Mouse (Mus musculus) limb, embryonic 13.5 days (tissue): ENCODE measurements around the gene Acadl. TPM values are rescaled to one million over a fixed set of nuclear protein-coding genes. Genes with fewer than 3 reads are reported as not detected.
A peak's percentile ranks its signal among the peaks of the same experiment; 100 is the strongest.

Source experiments
- ATAC-seq: fragments of 200-750 bp; cut with Nextera tagmentation; 2 replicates; pipeline ENCODE4 v1.8.0; 2017; ENCODE audit warnings: low read depth, moderate number of reproducible peaks, moderate TSS enrichment; ENCODE audit not compliant: low FRiP score
- H3K27ac ChIP-seq: fragments of 300-500 bp; sonication (generic); 2 replicates; pipeline ENCODE4 v1.5.1; 2015; ENCODE audit warnings: inconsistent platforms, mild to moderate bottlenecking, moderate library complexity
- H3K27me3 ChIP-seq: fragments of 300-500 bp; sonication (generic); 2 replicates; pipeline ENCODE4 v1.6.1; 2015; ENCODE audit warnings: mild to moderate bottlenecking, inconsistent platforms
- H3K36me3 ChIP-seq: fragments of 300-500 bp; sonication (generic); 2 replicates; pipeline ENCODE4 v1.6.1; 2015; ENCODE audit warnings: inconsistent platforms, mild to moderate bottlenecking, moderate library complexity
- H3K4me1 ChIP-seq: fragments of 300-500 bp; sonication (generic); 2 replicates; pipeline ENCODE4 v1.6.1; 2015; ENCODE audit warnings: inconsistent platforms
- H3K4me2 ChIP-seq: fragments of 300-500 bp; sonication (generic); replicated peaks from 2 replicates; pipeline ENCODE4 v1.6.1; 2015; ENCODE audit warnings: inconsistent platforms, mild to moderate bottlenecking, moderate library complexity
- H3K4me3 ChIP-seq: fragments of 300-500 bp; sonication (generic); 2 replicates; pipeline ENCODE4 v1.5.1; 2015; ENCODE audit warnings: moderate library complexity, mild to moderate bottlenecking, inconsistent platforms
- H3K9ac ChIP-seq: fragments of 300-500 bp; sonication (generic); 2 replicates; pipeline ENCODE4 v1.6.1; 2015; ENCODE audit warnings: mild to moderate bottlenecking, inconsistent platforms
- H3K9me3 ChIP-seq: fragments of 300-500 bp; sonication (generic); 2 replicates; pipeline ENCODE4 v1.6.1; 2016; ENCODE audit warnings: inconsistent platforms
- WGBS: fragments of 180-500 bp; shearing (Covaris S2); methylation state at CpG from one replicate; pipeline ENCODE4 v1.1.7; 2015; 5-methylcytosine and 5-hydroxymethylcytosine counted together
- polyA plus RNA-seq: library from polyadenylated mRNA; unstranded; fragments of >200 nt; fragmentation: Nextera tagmentation; extraction: Ambion mirVana; gene quantifications from 2 replicates; pipeline ENCODE4 v1.2.1, GENCODE M21; 2015

Gene Acadl
- 75.8 and 83.4 TPM in 2 replicates for polyA plus RNA-seq

DNA sequence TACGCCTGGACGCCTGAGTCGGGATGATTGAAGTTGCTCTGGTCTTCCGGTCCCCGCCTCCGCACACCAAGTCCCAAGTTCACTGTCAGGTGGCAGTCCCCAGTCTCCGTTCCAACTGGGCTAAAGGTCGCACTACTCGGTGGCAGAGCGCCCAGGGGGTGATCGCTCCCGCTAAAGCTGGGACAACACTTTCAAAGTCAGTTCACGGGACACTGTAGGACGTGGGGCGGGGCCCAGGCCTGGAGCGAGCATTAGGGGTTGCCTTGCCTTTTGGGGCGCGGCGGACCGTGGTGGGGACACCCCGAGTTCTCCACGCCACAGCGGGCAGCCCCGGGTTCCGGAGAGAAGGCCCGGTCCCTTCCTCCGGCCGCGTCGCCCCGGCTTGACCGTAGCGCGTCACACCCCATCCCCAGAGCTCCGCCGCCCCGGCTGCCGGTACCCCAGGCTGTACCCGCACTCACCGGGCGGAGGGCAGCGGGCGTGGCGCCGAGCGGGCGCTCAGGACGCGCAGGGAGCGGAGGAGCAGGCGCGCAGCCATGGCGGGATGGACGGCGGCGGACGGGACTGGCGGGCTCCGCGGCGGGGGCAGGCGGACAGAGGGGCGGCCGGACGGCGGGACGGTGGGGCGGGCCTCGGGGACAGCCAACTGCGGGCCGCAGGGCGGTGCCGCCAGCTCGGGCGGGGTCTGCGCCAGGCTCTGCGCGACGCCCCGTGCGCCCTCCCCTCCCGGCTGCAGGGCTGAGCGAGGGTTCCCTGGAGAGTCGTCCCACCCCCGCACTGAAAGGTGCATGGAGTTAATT lies at the start of gene Acadl:
Gene Acadl (minus strand): TSS at position 566 of the 800 bp plus-strand sequence.
- H3K4me2 ChIP-seq, result peak within 1 kb of the TSS; percentile 73
- peaks cover 9% of the 10 kb centered on the region for H3K4me1 ChIP-seq
- peak within 1 kb of the TSS; percentile 84 for H3K9ac ChIP-seq
- peak; percentile 91 for ATAC-seq
- no peaks in the 10 kb centered on the region for H3K27me3 ChIP-seq
- peak within 1 kb of the TSS; percentile 73 for H3K27ac ChIP-seq
- peak within 1 kb of the TSS; percentile 85 for H3K4me3 ChIP-seq
- WGBS, result under 1% methylated on average over 76 of the region's 85 CpGs
- peaks cover 14% of the 10 kb centered on the region for H3K36me3 ChIP-seq
- H3K9me3 ChIP-seq, result peaks cover 5% of the 10 kb centered on the region; the same call in 1 of the 2 replicates

DNA sequence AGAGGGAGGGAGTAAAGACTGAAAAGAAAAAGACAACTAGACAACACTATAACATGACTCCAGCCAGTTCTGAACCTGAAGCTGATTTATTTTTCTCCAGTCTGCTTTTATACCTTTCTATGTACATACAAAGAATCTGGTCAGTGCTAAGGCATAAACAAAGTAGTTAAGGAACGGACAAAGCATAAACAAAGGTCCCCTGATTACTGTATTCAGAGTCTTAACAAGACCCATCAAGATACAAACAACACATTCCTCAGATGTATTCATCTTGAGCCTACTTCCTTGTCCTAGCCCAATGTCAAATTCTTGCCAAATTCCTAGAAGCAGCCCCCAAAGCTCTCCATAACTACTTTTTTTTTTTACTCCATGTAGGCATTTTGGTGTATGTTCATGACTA lies 49.2 kb upstream of the Acadl start:
- Histone ChIP-seq H3K36me3 (no peaks in the 10 kb centered on the region), H3K9me3 (no peaks in the 10 kb centered on the region), H3K4me3 (no peak overlapping the region), H3K4me2 (no peak overlapping the region), H3K27me3 (no peaks in the 10 kb centered on the region), H3K9ac (no peak overlapping the region), H3K4me1 (no peaks in the 10 kb centered on the region), H3K27ac (no peak overlapping the region)
- no peak for ATAC-seq
- WGBS, result 74% methylated on average over 1 of the region's 1 CpGs

DNA sequence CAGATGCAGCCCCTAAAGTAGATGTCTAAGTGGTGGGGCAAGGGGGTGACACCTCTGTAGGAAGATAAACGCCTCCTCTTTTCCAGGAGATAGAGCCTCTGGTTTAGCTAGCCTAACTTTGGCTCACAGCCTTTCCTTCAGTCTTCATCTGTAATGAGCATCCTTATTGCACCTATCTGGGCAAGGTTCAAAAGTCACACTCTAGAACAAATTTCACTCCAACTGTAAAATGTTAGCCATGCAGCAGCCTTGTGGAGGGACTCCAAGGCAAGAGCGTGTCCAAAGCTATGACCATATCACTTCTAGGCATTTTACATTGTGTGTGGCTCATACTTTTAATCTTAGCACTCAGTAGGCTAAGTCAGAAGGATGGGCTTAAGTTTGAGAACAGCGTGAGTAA lies 39.5 kb upstream of the Acadl start:
- no peak for ATAC-seq
- no peaks in the 10 kb centered on the region for H3K9me3 ChIP-seq
- WGBS, result 86% methylated on average over 3 of the region's 3 CpGs
- H3K4me1 ChIP-seq, result peaks cover 4% of the 10 kb centered on the region; the same call in 1 of the 2 replicates
- no peak overlapping the region for H3K27ac ChIP-seq
- H3K4me2 ChIP-seq, result no peak overlapping the region
- H3K9ac ChIP-seq, result no peak overlapping the region
- no peaks in the 10 kb centered on the region for H3K27me3 ChIP-seq
- H3K36me3 ChIP-seq, result no peaks in the 10 kb centered on the region
- H3K4me3 ChIP-seq, result no peak overlapping the region

DNA sequence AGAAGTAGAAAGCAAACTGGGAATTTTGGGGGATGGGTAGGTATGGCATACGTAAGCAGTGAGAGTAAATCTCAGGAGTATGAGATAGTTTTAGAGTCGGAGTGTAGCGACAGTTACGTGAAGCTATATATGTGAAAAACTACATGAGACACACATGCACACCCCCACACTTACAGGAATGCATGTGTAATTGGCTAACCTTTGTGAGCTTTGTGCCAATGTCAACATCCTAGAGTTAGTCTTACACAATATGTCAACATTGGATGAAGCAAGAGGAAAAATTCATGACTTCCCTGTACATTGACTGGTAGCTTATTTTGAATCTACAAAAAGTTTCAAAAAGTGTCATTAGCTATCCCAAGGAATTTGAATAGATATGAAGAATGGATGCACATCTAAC lies 37.9 kb upstream of the Acadl start:
- Histone ChIP-seq H3K27ac (no peak overlapping the region), H3K4me3 (no peak overlapping the region), H3K9me3 (no peaks in the 10 kb centered on the region), H3K4me2 (no peak overlapping the region), H3K9ac (no peak overlapping the region), H3K4me1 (peaks cover 16% of the 10 kb centered on the region), H3K36me3 (no peaks in the 10 kb centered on the region), H3K27me3 (no peaks in the 10 kb centered on the region)
- no peak for ATAC-seq
- 85% methylated on average over 4 of the region's 4 CpGs for WGBS

DNA sequence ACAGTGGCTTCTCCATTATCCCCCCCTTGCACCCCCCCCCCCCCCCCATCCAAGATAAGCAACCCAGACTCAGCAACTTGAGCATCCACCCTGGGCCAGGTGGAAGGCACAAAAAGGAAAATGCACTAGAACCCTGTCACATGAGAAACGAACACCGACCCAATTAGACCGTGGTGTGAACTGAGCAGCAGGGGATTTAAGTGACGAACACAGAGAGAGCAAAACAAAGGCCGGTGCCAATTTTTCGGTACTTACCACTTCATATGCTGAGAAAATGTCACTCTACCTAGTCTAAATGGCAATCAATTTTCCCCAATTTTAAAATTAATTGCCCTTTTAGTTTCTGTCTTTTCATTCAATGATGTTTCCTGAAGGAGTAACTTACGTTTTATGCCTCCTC lies 35.2 kb upstream of the Acadl start:
- Histone ChIP-seq H3K36me3 (no peaks in the 10 kb centered on the region), H3K4me3 (no peak overlapping the region), H3K9ac (no peak overlapping the region), H3K9me3 (no peaks in the 10 kb centered on the region), H3K4me2 (peak overlapping the region; percentile 52; the same call in 1 of the 2 replicates), H3K4me1 (peaks cover 21% of the 10 kb centered on the region), H3K27ac (no peak overlapping the region), H3K27me3 (no peaks in the 10 kb centered on the region)
- no peak for ATAC-seq
- WGBS, result 51% methylated on average over 7 of the region's 7 CpGs

DNA sequence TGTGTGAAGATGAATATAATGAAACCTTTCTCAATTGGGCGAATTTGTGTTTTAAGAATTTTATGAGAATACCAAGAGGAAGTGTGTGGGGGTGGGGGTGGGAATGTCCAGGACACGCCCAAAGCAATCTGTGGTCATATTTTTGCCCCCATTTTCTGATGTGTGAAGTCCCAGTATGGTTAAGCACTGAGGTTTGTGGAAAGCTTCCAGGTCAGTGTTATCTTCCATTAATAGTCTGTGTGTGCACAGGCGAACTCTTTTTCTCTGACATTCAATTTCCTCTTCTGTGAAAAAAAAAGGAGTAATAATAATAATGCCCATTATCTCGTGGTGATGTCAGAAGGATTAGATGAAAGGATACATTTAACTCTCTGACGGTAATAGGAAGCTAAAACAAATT lies 33.5 kb upstream of the Acadl start:
- Histone ChIP-seq H3K4me1 (peaks cover 21% of the 10 kb centered on the region), H3K4me3 (no peak overlapping the region), H3K9me3 (no peaks in the 10 kb centered on the region), H3K27me3 (no peaks in the 10 kb centered on the region), H3K27ac (no peak overlapping the region), H3K4me2 (peak overlapping the region; percentile 52), H3K36me3 (no peaks in the 10 kb centered on the region), H3K9ac (no peak overlapping the region)
- WGBS, result 43% methylated on average over 5 of the region's 5 CpGs
- ATAC-seq, result peak; percentile 39; the same call in 1 of the 2 replicates

DNA sequence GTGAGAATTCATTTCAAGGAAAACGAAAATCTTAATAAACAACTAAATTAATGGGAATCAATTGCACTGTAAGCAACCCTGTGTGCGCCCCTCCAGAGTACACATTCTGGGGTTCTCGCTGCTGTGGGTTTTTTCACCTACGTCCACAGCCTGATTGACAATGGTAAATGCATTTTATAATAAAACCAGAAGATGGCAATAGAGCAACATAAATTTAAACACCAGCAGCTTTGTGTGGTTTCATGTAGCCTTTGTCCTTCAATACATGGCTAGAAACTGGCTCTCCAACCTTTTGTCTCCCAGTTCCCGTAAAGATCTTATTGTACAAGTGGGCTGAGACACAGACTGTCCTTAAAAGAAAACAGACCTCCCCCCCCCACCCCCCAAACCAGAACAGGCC lies 33.0 kb upstream of the Acadl start:
- H3K4me3 ChIP-seq, result no peak overlapping the region; the same call in 1 of the 2 replicates
- no peak overlapping the region; the same call in 1 of the 2 replicates for H3K9ac ChIP-seq
- H3K4me1 ChIP-seq, result peaks cover 21% of the 10 kb centered on the region
- 28% methylated on average over 5 of the region's 5 CpGs for WGBS
- H3K9me3 ChIP-seq, result no peaks in the 10 kb centered on the region
- no peaks in the 10 kb centered on the region for H3K27me3 ChIP-seq
- H3K36me3 ChIP-seq, result no peaks in the 10 kb centered on the region
- no peak overlapping the region for H3K27ac ChIP-seq
- peak overlapping the region; percentile 52 for H3K4me2 ChIP-seq
- peak; percentile 80 for ATAC-seq

DNA sequence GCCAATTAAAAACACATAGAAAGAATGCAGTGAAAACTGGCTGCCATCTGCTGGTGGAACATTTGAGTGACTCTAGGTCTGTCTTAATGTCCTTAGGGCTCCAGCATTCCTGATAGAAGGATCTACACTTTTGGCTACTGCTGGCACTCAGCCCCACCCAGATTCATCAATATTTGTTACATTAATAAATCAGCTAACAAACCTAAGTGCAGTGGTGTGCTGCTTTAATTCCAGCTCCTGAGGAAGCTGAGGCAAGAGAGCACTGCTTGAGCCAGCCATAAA lies 32.7 kb upstream of the Acadl start:
- peak overlapping the region; percentile 52 for H3K4me2 ChIP-seq
- H3K27ac ChIP-seq, result no peak overlapping the region
- no peaks in the 10 kb centered on the region for H3K27me3 ChIP-seq
- peak; percentile 85 for ATAC-seq
- H3K9ac ChIP-seq, result no peak overlapping the region; the same call in 1 of the 2 replicates
- H3K4me3 ChIP-seq, result no peak overlapping the region; the same call in 1 of the 2 replicates
- H3K36me3 ChIP-seq, result no peaks in the 10 kb centered on the region
- no peaks in the 10 kb centered on the region for H3K9me3 ChIP-seq
- peaks cover 21% of the 10 kb centered on the region for H3K4me1 ChIP-seq

DNA sequence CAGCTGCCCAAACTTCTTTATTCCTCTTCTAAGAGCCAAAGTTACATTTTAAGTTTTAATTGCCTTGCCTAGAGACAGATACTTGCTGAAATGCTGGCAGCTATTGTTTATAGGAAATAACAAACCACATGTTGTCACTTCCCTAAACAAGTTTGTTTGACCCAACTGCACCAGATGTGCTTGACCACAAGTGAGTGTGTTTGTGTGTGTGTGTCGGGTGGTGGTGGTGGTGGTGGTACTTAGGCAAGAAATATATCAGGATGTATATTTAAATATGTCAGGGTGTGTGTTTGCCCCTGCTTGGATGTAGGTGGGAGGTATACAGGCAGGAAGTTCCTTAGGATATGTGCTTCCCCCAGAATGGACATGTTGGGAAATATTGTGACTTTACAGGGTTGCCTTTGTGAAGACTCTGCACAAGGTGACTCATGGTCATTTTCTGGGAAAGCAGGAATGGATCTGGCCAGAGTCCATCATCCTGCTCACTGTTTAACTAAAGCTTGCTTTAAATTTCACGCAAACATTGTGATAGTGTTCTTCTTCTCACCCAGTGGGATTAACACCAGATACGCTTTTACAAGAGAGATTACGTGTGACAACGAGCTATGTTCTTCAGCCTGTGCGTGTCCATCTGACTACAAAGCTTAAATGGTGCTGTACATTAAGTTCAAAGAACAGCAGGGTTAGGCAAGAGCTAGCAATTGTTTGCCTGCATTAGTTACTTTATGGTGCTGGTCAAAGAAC lies 32.2 kb upstream of the Acadl start:
- no peaks in the 10 kb centered on the region for H3K9me3 ChIP-seq
- 39% methylated on average over 6 of the region's 6 CpGs for WGBS
- H3K4me1 ChIP-seq, result peaks cover 21% of the 10 kb centered on the region
- H3K4me3 ChIP-seq, result no peak overlapping the region
- no peaks in the 10 kb centered on the region for H3K36me3 ChIP-seq
- no peak overlapping the region for H3K27ac ChIP-seq
- no peak overlapping the region for H3K9ac ChIP-seq
- H3K4me2 ChIP-seq, result peak overlapping the region; percentile 52
- no peaks in the 10 kb centered on the region for H3K27me3 ChIP-seq
- peak; percentile 13 for ATAC-seq

DNA sequence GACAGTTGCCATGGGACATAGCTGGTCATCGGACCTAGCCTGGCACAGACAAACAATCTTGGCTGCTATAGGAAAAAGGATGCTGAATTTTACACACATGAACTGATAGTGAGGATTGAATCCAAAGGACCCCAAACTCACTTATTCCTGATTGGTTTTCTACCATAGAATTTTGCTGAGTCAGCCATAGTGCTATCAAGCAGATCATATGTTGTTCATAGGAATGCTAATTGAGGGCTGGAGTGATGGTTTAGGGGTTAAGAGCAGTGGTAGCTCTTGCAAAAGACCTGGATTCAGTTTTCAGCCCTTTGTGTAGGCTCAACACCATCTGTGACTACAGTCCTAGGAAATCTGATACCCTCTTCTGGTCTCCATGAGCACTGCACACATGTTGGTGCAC lies 24.1 kb upstream of the Acadl start:
- Histone ChIP-seq H3K27me3 (no peaks in the 10 kb centered on the region), H3K27ac (no peak overlapping the region), H3K9me3 (no peaks in the 10 kb centered on the region), H3K4me1 (no peaks in the 10 kb centered on the region), H3K9ac (no peak overlapping the region), H3K4me2 (no peak overlapping the region), H3K4me3 (no peak overlapping the region), H3K36me3 (no peaks in the 10 kb centered on the region)
- 94% methylated on average over 1 of the region's 1 CpGs for WGBS
- no peak for ATAC-seq

DNA sequence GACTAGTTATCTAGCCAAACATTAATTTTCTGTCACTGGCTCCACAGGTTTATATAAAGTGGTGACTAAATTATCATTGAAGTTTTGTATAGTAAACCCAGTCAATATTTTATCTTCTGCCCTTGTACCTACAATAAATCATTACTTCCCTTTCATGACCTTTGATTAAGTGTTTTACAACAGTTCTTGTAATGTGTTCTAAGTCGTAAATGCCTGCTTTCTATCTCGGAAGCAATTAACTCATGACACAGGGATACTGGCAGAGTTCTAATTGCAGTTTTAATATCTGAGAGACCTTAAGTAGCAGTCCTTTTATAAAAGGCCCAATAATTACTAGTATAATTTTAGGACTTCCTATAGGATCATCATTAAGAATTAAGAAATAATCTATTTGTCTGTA lies 17.1 kb upstream of the Acadl start:
- Histone ChIP-seq H3K36me3 (no peaks in the 10 kb centered on the region), H3K9ac (no peak overlapping the region), H3K27ac (no peak overlapping the region), H3K27me3 (no peaks in the 10 kb centered on the region), H3K4me2 (no peak overlapping the region), H3K9me3 (peaks cover 12% of the 10 kb centered on the region), H3K4me1 (no peaks in the 10 kb centered on the region), H3K4me3 (no peak overlapping the region)
- no peak for ATAC-seq
- WGBS, result 42% methylated on average over 2 of the region's 2 CpGs

DNA sequence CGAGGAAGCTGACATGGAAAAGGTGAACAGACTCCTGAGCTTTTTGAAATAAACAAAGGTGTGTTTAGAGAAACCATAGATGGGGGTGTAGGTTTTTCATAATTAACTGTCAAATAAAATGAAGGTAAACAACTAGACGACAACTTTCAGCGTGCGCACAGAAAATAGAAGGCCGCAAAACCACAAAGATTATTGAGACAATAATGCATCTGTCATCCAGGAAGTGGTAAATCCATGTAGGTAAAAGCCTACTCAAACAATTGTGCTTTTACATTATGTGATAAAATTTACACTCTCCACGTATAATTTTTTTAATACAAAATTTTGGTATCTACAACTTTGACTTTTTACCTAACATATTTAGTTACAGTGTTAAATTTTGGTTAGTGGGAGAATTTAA lies 11.7 kb upstream of the Acadl start:
- H3K9me3 ChIP-seq, result peaks cover 12% of the 10 kb centered on the region
- no peaks in the 10 kb centered on the region for H3K27me3 ChIP-seq
- ATAC-seq, result no peak
- H3K4me2 ChIP-seq, result no peak overlapping the region
- H3K27ac ChIP-seq, result no peak overlapping the region
- no peaks in the 10 kb centered on the region for H3K36me3 ChIP-seq
- H3K4me1 ChIP-seq, result no peaks in the 10 kb centered on the region
- 85% methylated on average over 6 of the region's 6 CpGs for WGBS
- H3K4me3 ChIP-seq, result no peak overlapping the region
- H3K9ac ChIP-seq, result no peak overlapping the region
